ENCODE assay signal across 8 mouse cellular contexts in the genomic region with DNA sequence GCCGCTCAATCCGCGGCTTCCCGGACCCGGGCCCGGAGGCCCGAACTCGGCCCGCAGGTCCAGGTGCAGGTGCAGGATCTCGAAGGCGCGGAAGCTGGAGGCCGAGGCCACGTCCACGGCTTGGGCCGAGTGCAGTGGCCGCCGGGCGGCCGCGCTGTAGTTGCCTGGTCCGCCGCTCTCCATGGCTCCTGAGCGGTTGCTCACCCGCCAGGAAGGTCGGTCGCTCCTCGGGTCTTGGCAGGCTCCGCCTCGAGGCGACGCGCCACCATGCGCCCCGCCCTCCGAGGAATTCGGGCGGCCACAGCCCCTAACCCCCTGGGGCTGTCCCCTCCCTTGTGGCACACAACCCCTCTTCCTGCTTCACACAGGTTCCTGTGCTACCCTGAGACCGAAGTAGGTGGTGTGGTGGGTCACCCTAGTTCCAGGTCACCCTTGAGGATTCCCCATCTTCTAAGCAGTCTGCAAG. TPM values are rescaled to one million over a fixed set of nuclear protein-coding genes. Genes with fewer than 3 reads are reported as not detected.
DNase-seq lines count a peak whose midpoint lies in the region; ATAC-seq lines count a peak whose summit lies in the region.

A gene (minus strand): TSS at position 259 of the 466 bp plus-strand sequence.

- peak within 1 kb of the TSS; percentile 72 for H3K4me3 ChIP-seq in hindbrain, embryonic 12.5 days

- no peaks in the 10 kb centered on the region for H3K27me3 ChIP-seq in hindbrain, embryonic 12.5 days

- WGBS in hindbrain, embryonic 12.5 days: under 1% methylated on average over 39 of the region's 39 CpGs

- H3K36me3 ChIP-seq in hindbrain, embryonic 12.5 days: peaks cover 1% of the 10 kb centered on the region; the same call in 1 of the 2 replicates

- H3K4me2 ChIP-seq in hindbrain, embryonic 12.5 days (replicated peaks): peak within 1 kb of the TSS; percentile 62

- no peaks in the 10 kb centered on the region for H3K9me3 ChIP-seq in hindbrain, embryonic 12.5 days (replicated peaks)

- DNase-seq in R1 (ENCODE audit: low read depth, low spot score): peak; percentile 86
- DNase-seq in cerebellum, postnatal 14 days: peak; percentile 81 to 87
- peak; percentile 58 to 66 for DNase-seq in frontal cortex, postnatal 14 days (ENCODE audit: low spot score in 2 of 2)
- peak; percentile 57 to 78 for DNase-seq in layer of hippocampus, postnatal 14 days (ENCODE audit: low spot score in 2 of 2)
- peak; percentile 81 for DNase-seq in lung, postnatal 10 days
- DNase-seq in ovary, postnatal 36 days (ENCODE audit: low spot score): peak; percentile 77
- peak; percentile 79 for DNase-seq in thymus, postnatal 25 days

- H3K4me1 ChIP-seq in hindbrain, embryonic 12.5 days: peaks cover 14% of the 10 kb centered on the region

- H3K9ac ChIP-seq in hindbrain, embryonic 12.5 days: peak within 1 kb of the TSS; percentile 84

- ATAC-seq in hindbrain, embryonic 12.5 days (ENCODE audit: low FRiP score): peak; percentile 92

- H3K27ac ChIP-seq in hindbrain, embryonic 12.5 days: peak within 1 kb of the TSS; percentile 86

RNA-seq across cellular contexts. Expression of the gene that starts here (rescaled TPM):
- 95.6 and 101 TPM in 2 replicates for polyA plus RNA-seq in hindbrain, embryonic 12.5 days (2016; fragmentation: Nextera tagmentation; extraction: Ambion mirVana)
- 10 to 100 TPM; 52.5 to 57.8 TPM for total RNA-seq in layer of hippocampus, postnatal 14 days (2021)

Comparison
In these comparisons a context has a peak if more than half of its experiments do, and no peak if none do; other contexts are left out.
1. Peak in every context shown above with its lines: DNase-seq, ATAC-seq, H3K4me3 ChIP-seq and H3K27ac ChIP-seq.